Mouse (Mus musculus) forebrain, embryonic 15.5 days (tissue): ENCODE measurements around the gene Pard3. TPM values are rescaled to one million over a fixed set of nuclear protein-coding genes. Genes with fewer than 3 reads are reported as not detected.

Source experiments
- ATAC-seq: fragments of 200-750 bp; cut with Nextera tagmentation; replicated peaks from 2 replicates; pipeline ENCODE4 v1.8.0; 2017; ENCODE audit warnings: mild to moderate bottlenecking, moderate TSS enrichment, moderate library complexity
- H3K27ac ChIP-seq: fragments of 300-500 bp; sonication (generic); replicated peaks from 2 replicates; pipeline ENCODE4 v1.5.1; 2015; ENCODE audit warnings: mild to moderate bottlenecking, inconsistent platforms
- H3K27me3 ChIP-seq: fragments of 300-500 bp; sonication (generic); 2 replicates; pipeline ENCODE4 v1.6.1; 2015; ENCODE audit warnings: inconsistent platforms
- H3K36me3 ChIP-seq: fragments of 300-500 bp; sonication (generic); 2 replicates; pipeline ENCODE4 v1.6.1; 2015; ENCODE audit warnings: mild to moderate bottlenecking, inconsistent platforms
- H3K4me1 ChIP-seq: fragments of 300-500 bp; sonication (generic); 2 replicates; pipeline ENCODE4 v1.6.1; 2015; ENCODE audit warnings: inconsistent platforms
- H3K4me2 ChIP-seq: fragments of 300-500 bp; sonication (generic); replicated peaks from 2 replicates; pipeline ENCODE4 v1.6.1; 2015; ENCODE audit warnings: mild to moderate bottlenecking, inconsistent platforms
- H3K4me3 ChIP-seq: fragments of 300-500 bp; sonication (generic); 2 replicates; pipeline ENCODE4 v1.5.1; 2015; ENCODE audit warnings: mild to moderate bottlenecking, inconsistent platforms
- H3K9ac ChIP-seq: fragments of 300-500 bp; sonication (generic); replicated peaks from 2 replicates; pipeline ENCODE4 v1.6.1; 2015; ENCODE audit warnings: mild to moderate bottlenecking, inconsistent platforms
- H3K9me3 ChIP-seq: fragments of 300-500 bp; sonication (generic); 2 replicates; pipeline ENCODE4 v1.6.1; 2016; ENCODE audit warnings: inconsistent platforms
- WGBS: fragments of 180-500 bp; shearing (Covaris S2); methylation state at CpG from one replicate; pipeline ENCODE4 v1.1.7; 2015; ENCODE audit warnings: mixed read lengths; 5-methylcytosine and 5-hydroxymethylcytosine counted together
- polyA plus RNA-seq: library from polyadenylated mRNA; unstranded; fragments of >200 nt; fragmentation: Nextera tagmentation; extraction: Ambion mirVana; gene quantifications from 2 replicates; pipeline ENCODE4 v1.2.1, GENCODE M21; 2015

Gene Pard3
- polyA plus RNA-seq, 1 experiment from 2014 or later: 18.6 TPM

DNA sequence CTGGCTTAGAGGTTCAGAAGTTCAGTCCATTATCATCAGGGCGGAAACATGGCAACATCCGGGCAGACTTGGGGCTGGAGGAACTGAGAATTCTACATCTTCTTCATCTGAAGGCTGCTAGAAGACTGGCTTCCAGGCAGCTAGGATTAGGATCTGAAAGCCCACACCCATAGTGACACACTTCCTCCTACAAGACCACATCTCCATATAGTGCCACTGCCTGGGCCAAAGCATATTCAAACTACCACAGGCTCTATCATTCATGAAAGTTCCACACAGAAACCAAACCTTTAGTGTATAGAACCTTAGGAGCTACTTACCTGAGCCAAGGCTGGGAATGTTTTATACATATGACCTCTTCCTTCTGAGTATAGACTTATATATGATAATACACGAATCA, 476.6 kb downstream of the Pard3 start:
- Histone ChIP-seq H3K27ac (no peak overlapping the region), H3K27me3 (no peaks in the 10 kb centered on the region), H3K4me3 (no peak overlapping the region), H3K9ac (no peak overlapping the region), H3K36me3 (no peaks in the 10 kb centered on the region), H3K4me2 (no peak overlapping the region), H3K4me1 (peaks cover 13% of the 10 kb centered on the region), H3K9me3 (no peaks in the 10 kb centered on the region)
- ATAC-seq: no peak
- 93% methylated on average over 3 of the region's 3 CpGs for WGBS

- no peaks in the 10 kb centered on the region; the same call in 1 of the 2 replicates for H3K4me1 ChIP-seq
- H3K27ac ChIP-seq: no peak overlapping the region
- ATAC-seq: no peak
- no peak overlapping the region for H3K4me2 ChIP-seq
- H3K9ac ChIP-seq: no peak overlapping the region
- WGBS: 91% methylated on average over 2 of the region's 2 CpGs
- no peaks in the 10 kb centered on the region for H3K9me3 ChIP-seq
- H3K27me3 ChIP-seq: no peaks in the 10 kb centered on the region
- H3K36me3 ChIP-seq: no peaks in the 10 kb centered on the region
- no peak overlapping the region for H3K4me3 ChIP-seq
These were observed 478.5 kb downstream of the Pard3 start for GRCm38 (mm10) chr8:127542162-127542561.

GRCm38 (mm10) chr8:127543676-127544075, 480.0 kb downstream of the Pard3 start:
- H3K9ac ChIP-seq: no peak overlapping the region
- H3K4me3 ChIP-seq: no peak overlapping the region
- ATAC-seq: no peak
- H3K4me1 ChIP-seq: no peaks in the 10 kb centered on the region; the same call in 1 of the 2 replicates
- no peak overlapping the region for H3K27ac ChIP-seq
- H3K9me3 ChIP-seq: no peaks in the 10 kb centered on the region
- WGBS: 53% methylated on average over 7 of the region's 7 CpGs
- no peaks in the 10 kb centered on the region for H3K36me3 ChIP-seq
- no peaks in the 10 kb centered on the region for H3K27me3 ChIP-seq
- no peak overlapping the region for H3K4me2 ChIP-seq

DNA sequence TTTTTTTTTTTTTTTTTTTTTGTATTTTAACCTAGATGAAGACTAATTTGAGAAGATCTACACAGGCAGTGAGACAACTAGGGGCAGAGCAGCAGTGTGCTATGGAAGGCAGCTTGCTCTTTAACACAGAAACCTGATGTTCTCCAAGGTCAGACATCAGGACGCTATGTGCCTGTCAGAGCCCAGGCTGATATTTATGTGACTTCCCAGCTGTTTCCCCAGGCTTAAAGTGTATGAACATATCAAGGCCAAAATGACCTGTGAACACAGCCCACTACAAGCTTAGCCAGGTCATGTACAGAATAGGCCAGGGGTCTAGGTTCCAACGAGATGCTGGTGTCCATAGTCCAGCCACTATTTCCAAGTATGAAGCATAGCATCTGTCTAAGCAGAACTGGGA, 482.5 kb downstream of the Pard3 start:
- no peak overlapping the region for H3K4me3 ChIP-seq
- H3K36me3 ChIP-seq: no peaks in the 10 kb centered on the region
- H3K27ac ChIP-seq: no peak overlapping the region
- H3K27me3 ChIP-seq: no peaks in the 10 kb centered on the region
- WGBS: 97% methylated on average over 2 of the region's 2 CpGs
- ATAC-seq: no peak
- no peak overlapping the region for H3K4me2 ChIP-seq
- H3K9ac ChIP-seq: no peak overlapping the region
- H3K4me1 ChIP-seq: peaks cover 6% of the 10 kb centered on the region; the same call in 1 of the 2 replicates
- H3K9me3 ChIP-seq: no peaks in the 10 kb centered on the region

DNA sequence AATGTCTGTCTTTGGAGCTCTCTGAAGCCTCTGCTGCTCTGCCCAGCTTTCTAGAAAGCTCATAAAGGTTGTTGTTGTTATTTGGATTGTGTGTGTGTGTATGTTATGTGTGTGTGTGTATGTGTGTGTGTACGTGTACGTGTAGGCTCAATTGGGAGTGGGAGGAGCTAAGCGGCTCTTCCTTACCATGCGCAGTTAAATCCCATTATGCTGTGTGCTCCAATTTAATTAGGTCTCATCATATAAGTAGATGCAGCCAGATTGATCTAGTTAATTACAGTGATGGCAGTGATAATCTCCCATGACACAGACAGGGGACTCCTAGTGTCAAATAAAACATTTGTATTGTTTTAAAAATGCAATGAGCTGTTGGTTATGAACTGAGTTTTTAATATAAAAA, 487.2 kb downstream of the Pard3 start:
- no peak for ATAC-seq
- Histone ChIP-seq H3K9ac (no peak overlapping the region), H3K4me2 (no peak overlapping the region), H3K36me3 (no peaks in the 10 kb centered on the region), H3K27me3 (no peaks in the 10 kb centered on the region), H3K4me1 (peaks cover 27% of the 10 kb centered on the region), H3K4me3 (no peak overlapping the region), H3K9me3 (no peaks in the 10 kb centered on the region), H3K27ac (peak overlapping the region; percentile 50)
- 37% methylated on average over 4 of the region's 4 CpGs for WGBS

DNA sequence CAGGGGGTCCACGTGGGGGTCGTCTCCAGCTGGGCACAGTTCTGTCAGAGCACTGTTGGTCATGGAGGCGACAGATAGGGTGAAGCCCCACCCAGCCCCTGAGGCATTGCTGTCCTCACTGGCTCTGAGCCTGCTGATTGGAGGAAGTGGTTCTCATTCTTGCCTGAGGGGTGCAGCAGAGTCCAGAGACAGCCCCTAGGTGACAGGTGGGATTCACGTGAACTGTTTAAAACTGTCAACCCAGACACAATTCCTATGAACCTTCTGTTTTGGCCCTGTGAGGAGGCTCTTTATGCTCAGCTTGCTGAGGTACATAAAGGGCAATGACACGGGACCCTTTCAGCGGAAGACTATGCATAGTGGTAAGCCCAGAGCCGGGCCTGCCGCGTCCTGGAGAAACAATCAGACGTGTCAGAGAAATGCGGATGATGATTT, 488.5 kb downstream of the Pard3 start:
- ATAC-seq: peak; percentile 64
- H3K4me3 ChIP-seq: peak overlapping the region; percentile 1; the same call in 1 of the 2 replicates
- no peaks in the 10 kb centered on the region for H3K36me3 ChIP-seq
- peak overlapping the region; percentile 7; the same call in 1 of the 2 replicates for H3K9ac ChIP-seq
- no peaks in the 10 kb centered on the region for H3K27me3 ChIP-seq
- peaks cover 31% of the 10 kb centered on the region for H3K4me1 ChIP-seq
- no peaks in the 10 kb centered on the region for H3K9me3 ChIP-seq
- H3K27ac ChIP-seq: peak overlapping the region; percentile 75
- peak overlapping the region; percentile 35 for H3K4me2 ChIP-seq
- 20% methylated on average over 11 of the region's 11 CpGs for WGBS

GRCm38 (mm10) chr8:127552836-127553235, 489.1 kb downstream of the Pard3 start:
- no peaks in the 10 kb centered on the region for H3K27me3 ChIP-seq
- peak overlapping the region; percentile 1; the same call in 1 of the 2 replicates for H3K4me3 ChIP-seq
- H3K9ac ChIP-seq: peak overlapping the region; percentile 7; the same call in 1 of the 2 replicates
- H3K27ac ChIP-seq: peak overlapping the region; percentile 75
- peak overlapping the region; percentile 35 for H3K4me2 ChIP-seq
- H3K36me3 ChIP-seq: no peaks in the 10 kb centered on the region
- H3K4me1 ChIP-seq: peaks cover 31% of the 10 kb centered on the region
- 13% methylated on average over 13 of the region's 13 CpGs for WGBS
- ATAC-seq: peak; percentile 79
- no peaks in the 10 kb centered on the region for H3K9me3 ChIP-seq

GRCm38 (mm10) chr8:127553582-127553981, 489.9 kb downstream of the Pard3 start:
- Histone ChIP-seq H3K27ac (peak overlapping the region; percentile 75; the same call in 1 of the 2 replicates), H3K27me3 (no peaks in the 10 kb centered on the region)
- 50% methylated on average over 5 of the region's 5 CpGs for WGBS

DNA sequence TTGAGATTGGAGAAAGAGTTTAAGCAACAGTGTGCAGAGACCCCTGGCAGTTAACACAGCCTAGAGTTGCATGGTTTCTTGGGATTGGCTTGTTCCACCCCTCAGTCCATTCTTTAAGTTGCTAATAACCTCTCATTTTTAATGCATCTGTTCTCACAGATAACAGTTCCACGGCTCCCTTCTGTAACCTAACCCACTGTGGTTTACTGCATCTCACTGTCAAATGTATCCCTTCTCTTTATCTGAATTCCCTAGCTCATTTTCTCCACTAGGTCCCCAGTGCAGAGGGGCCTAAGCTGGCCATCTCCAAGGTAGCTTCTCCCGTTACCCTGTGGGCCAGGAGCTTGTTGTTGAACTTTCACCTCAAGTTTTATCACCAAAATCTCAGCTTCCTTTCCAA, 492.1 kb downstream of the Pard3 start:
- H3K9me3 ChIP-seq: no peaks in the 10 kb centered on the region
- WGBS: 73% methylated on average over 2 of the region's 2 CpGs
- H3K4me2 ChIP-seq: no peak overlapping the region
- peaks cover 28% of the 10 kb centered on the region for H3K4me1 ChIP-seq
- no peaks in the 10 kb centered on the region for H3K27me3 ChIP-seq
- H3K4me3 ChIP-seq: no peak overlapping the region
- H3K27ac ChIP-seq: no peak overlapping the region
- H3K9ac ChIP-seq: no peak overlapping the region
- no peaks in the 10 kb centered on the region for H3K36me3 ChIP-seq
- no peak for ATAC-seq

More at GRCm38 (mm10) chr8:127553582-127553981, 489.9 kb downstream of the Pard3 start:
- Histone ChIP-seq H3K4me1 (peaks cover 31% of the 10 kb centered on the region), H3K36me3 (no peaks in the 10 kb centered on the region), H3K9me3 (no peaks in the 10 kb centered on the region), H3K4me3 (no peak overlapping the region), H3K9ac (no peak overlapping the region), H3K4me2 (no peak overlapping the region)
- no peak for ATAC-seq

DNA sequence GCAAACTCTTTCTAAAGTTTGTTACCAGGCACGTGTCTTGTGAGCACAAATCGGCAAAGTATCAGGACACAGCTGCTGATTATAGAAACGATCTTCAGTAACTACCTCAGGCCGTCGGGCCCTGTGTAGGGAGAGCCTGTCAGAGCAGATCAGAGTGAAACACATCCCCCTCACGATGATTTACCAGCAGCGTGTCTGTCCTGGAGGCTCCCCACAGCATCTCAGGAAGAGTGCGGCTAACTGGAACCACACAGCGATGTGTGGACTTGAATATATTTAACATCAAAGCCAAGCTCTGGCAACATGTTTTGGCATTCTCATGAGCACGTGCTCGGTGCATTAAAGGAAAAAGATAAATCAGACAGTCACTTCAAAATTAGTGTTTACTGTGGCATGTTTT, 493.3 kb downstream of the Pard3 start:
- Histone ChIP-seq H3K27me3 (no peaks in the 10 kb centered on the region), H3K9me3 (no peaks in the 10 kb centered on the region), H3K4me3 (no peak overlapping the region), H3K36me3 (no peaks in the 10 kb centered on the region), H3K4me2 (no peak overlapping the region), H3K27ac (no peak overlapping the region), H3K9ac (no peak overlapping the region), H3K4me1 (peaks cover 18% of the 10 kb centered on the region)
- ATAC-seq: no peak
- WGBS: 34% methylated on average over 11 of the region's 11 CpGs

- Histone ChIP-seq H3K36me3 (no peaks in the 10 kb centered on the region), H3K4me2 (no peak overlapping the region), H3K27ac (no peak overlapping the region), H3K9me3 (no peaks in the 10 kb centered on the region), H3K4me1 (peaks cover 12% of the 10 kb centered on the region), H3K9ac (no peak overlapping the region), H3K27me3 (no peaks in the 10 kb centered on the region), H3K4me3 (no peak overlapping the region)
- no peak for ATAC-seq
These were observed 493.9 kb downstream of the Pard3 start for GRCm38 (mm10) chr8:127557566-127557965.

- H3K9ac ChIP-seq: no peak overlapping the region
- 93% methylated on average over 5 of the region's 5 CpGs for WGBS
- no peak overlapping the region for H3K4me3 ChIP-seq
- H3K36me3 ChIP-seq: no peaks in the 10 kb centered on the region
- H3K27ac ChIP-seq: no peak overlapping the region
- no peaks in the 10 kb centered on the region for H3K27me3 ChIP-seq
- no peak overlapping the region for H3K4me2 ChIP-seq
- ATAC-seq: no peak
- no peaks in the 10 kb centered on the region for H3K4me1 ChIP-seq
- H3K9me3 ChIP-seq: no peaks in the 10 kb centered on the region
These were observed 499.9 kb downstream of the Pard3 start for GRCm38 (mm10) chr8:127563634-127564033.

GRCm38 (mm10) chr8:127564426-127564825, 500.7 kb downstream of the Pard3 start:
- H3K27me3 ChIP-seq: no peaks in the 10 kb centered on the region
- H3K9ac ChIP-seq: no peak overlapping the region
- H3K36me3 ChIP-seq: no peaks in the 10 kb centered on the region
- no peak overlapping the region for H3K4me3 ChIP-seq
- H3K4me1 ChIP-seq: peaks cover 4% of the 10 kb centered on the region
- no peak for ATAC-seq
- 26% methylated on average over 4 of the region's 4 CpGs for WGBS
- H3K27ac ChIP-seq: no peak overlapping the region
- no peak overlapping the region for H3K4me2 ChIP-seq
- H3K9me3 ChIP-seq: no peaks in the 10 kb centered on the region
